Mouse (Mus musculus) 416B (cell line): Measurements from ENCODE around the gene Cdc37.

Experiments
- DNase-seq: peaks from one replicate; pipeline ENCODE4 v3.0.0; 2011; ENCODE audit warnings: low read depth

Cdc37 gene

DNA sequence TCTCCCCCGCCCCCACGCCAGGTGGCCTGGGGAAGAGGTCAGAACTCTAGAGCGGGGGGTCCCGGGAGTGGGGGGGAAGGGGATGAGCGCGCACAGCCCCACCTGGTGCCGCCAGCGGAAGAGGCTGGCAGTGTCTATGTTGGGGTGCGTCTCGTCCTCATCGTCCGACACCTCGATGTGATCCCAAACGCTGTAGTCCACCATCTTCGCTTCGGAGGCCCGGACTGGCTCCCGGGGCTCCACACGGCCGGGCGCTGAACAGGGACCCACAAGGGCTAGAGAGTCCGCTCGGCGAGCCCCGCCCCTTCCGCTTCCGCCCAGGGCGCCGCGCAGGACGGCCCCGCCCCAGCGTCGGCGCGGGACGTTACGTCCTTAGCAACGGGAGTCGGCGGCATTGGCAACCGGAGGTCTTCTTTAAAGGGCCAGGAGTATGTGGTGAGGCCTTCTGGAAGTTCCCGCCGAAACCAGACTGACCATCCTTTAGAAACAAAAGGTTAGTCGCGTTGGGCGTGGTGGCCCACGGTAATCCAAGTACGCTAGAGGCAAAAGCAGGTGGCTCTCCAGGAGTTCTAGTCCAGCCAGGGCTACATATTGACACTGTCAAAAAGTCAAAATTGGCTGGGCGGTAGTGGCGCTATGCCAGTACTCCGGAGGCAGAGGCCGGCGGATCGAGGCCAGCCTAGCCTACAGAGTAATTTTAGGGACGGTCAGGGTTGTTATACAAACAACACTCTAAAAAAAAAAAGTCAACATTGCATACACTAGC, at the start of gene Cdc37:
Cdc37 (minus strand) TSS at position 329 of the 766 bp plus-strand sequence.
- peak; percentile 94 for DNase-seq

DNA sequence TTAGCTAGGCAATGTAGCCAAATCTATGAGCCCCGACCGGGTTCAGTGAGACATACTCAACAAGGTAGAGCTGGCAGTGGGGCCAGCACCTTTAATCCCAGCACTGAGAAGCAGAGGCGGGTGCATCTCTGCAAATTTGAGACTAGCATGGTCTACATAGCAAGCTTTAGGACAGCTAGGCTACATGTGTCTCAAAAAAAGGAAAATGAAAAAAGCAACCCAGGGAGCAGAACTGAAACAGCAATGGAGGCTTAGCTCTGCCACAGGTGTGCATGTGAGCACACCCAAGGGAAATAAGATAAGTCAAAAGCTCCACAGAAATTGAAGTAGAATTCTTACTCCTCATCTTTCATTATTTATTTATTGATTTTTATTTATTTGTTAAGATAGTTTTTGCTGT, 49.2 kb upstream of the Cdc37 start:
- DNase-seq: no peak

DNA sequence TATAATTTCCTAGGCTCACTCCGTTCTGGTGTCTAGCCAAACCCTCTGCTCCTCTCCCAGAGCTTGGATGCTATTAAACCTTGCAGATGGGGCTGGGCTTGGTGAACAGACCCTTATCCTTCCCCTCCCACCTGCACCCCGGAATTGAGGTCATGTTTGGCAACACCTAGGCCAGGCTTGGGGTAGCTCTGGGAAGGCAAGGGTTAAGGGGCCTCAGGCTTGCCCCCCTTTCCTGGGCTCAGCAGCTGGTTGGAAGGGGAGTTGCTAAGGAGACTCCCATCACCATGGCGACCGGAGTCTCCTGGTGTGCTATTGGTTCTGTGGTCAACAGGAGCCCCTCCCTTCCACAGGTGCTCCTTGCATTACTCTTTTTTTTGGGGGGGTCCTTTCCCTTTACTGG, 48.2 kb upstream of the Cdc37 start:
- DNase-seq: no peak

DNA sequence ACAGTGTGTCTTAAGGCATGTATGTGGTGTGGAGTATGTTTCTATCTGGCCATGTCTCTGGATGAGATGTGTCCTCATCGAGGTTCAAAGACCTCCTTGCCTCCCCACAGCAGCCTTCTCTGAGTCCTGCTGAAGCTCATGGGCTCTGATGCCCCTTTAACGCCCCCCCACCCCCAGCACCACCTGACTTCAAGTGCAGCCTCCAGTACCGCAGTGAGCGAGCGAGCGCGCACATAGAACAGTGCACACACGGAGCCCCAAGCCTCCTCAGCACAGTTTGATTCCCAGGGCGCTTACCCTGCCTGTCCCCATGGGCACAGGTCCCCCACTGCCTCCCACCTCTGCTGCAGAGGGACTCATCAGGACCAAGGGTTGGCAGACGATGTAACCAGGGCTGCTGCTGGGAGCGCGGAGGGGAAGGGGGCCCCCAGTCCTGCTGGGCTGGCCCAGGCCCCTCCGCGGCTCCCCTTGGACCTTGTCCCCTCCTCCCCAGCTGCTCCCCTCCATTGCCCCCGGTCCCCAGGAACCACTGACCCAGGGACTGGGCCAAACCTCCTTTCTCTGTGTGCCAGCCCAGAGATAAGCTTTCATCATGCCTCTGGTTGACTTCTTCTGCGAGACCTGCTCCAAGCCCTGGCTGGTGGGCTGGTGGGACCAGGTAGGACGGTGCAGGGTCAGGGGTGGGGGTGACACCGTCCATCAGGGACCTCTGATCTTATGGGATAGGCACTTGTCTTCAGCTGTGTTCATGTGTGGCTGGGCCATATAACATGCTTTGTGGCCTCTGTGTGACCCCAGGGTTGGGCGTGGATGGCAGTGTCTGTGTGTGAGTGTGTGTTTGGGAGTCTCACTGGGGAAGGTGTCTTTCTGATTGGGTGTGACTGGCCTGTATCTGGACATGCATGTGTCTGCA, 47.0 kb upstream of the Cdc37 start:
- DNase-seq: no peak

DNA sequence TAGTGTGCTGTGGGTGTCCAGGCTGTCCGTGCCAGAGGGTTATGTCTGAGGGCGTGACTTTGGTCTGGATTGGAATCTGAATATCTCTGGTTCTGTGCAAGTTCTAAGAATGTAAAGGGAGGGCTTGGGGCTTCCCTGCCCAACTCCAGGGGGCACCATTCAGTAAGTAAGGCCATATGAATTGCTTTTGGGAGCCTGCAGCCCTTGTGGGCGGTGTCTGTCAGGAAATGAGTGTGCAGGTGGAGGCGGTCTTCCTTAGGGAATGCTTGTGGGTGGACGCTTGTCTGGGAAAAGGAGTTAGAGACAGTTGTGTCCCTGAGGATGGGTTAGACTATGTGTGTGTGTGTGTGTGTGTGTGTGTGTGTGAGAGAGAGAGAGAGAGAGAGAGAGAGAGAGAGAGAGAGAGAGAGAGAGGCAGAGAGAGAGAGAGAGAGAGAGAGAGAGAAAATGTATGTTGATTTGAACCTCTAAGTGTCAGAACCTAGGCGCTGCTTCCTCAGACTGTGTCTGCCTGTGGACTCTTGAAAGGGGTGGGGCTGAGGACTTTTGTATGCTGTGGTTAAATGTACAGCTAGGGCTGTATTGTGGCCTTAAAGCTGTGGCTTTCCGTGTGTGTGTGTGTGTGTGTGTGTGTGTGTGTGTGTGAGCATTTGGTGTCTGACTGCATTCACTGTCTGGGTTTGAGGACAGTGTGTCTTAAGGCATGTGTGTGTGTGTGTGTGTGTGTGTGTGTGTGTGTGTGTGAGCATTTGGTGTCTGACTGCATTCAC, 46.1 kb upstream of the Cdc37 start:
- DNase-seq: peak; percentile 59

DNA sequence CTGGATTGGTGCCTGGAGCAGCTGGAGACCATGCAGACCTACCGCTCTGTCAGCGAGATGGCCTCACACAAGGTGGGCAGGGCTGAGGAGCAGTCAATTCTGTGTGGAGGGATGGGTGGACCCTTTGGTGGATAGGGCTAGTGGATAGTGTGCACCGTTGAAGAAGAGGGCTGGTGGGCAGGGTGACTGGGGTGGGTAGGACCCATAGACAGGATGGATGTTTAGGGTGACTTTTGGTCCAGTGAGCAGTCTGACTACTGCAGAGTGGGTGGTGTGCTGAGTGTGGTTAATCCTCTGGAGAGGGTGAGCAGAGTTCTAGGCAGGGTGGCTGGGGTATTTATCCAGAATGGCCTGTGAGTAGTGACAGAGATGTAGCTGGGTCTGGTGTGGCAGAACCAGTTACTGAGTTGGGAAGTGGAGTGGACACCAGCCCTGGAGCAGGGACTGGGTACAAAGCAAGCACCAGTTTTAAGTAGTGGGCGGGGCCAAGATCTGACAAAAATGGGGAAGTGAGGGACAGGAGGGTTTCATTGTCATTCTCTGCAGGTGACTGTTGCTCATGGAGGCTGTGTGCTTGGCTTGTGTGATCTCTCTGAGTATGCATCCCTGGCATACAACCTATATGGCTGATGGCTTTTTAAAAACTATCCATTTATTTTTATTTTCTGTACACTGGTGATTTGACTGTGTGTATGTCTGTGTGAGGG, 45.2 kb upstream of the Cdc37 start:
- peak; percentile 51 for DNase-seq

DNA sequence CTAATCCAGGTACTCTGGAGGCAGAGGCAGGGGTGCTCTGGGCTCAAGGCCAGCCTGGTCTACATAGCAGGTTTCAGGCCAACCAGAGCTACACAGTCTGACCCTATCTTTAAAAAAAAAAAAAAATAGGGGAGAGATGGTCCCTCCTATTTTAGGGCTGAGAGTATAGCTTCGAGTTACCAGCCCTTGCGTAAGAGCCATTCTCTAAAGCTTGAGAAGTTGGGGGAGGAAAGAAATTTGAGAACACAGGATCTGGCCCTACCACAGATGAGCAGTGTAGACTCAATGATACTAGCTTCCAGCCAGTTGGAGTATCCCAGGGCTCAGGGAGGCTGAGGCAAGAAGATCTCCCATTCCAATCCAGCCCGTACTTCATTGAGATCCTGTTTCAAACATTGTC, 44.0 kb upstream of the Cdc37 start:
- peak; percentile 83 for DNase-seq

DNA sequence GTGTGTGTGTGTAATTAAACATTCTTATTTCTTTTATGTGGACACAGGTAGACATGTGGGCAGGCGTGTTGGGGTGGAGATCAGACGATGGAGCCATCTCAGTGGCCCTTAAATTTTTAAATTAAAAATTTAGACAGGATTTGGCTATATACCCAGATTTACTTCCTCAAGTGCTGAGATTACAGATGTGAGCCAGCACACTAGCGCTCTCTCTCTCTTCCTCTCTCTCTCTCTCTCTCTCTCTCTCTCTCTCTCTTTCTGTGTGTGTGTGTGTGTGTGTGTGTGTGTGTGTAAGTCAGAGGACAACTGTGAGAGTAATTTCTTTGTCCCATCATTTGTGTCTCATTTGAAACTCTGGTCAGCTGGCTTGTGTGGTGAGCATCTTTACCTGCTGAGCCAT, 40.9 kb upstream of the Cdc37 start:
- no peak for DNase-seq

DNA sequence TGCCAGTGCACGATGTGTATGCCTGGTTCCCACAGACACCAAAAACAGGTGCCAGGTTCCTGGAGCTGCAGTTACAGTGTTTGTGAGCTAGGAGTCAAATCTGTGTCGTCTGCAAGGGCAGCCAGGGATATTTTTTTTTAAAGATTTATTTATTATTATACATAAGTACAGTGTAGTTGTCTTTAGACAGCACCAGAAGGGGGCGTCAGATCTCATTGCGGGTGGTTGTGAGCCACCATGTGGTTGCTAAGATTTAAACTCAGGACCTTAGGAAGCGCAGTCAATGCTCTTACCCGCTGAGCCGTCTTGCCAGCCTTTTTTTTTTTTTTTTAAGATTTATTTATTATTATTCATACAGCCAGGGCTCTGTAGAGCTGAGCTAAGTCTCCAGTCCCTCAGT, 40.1 kb upstream of the Cdc37 start:
- DNase-seq: peak; percentile 74

DNA sequence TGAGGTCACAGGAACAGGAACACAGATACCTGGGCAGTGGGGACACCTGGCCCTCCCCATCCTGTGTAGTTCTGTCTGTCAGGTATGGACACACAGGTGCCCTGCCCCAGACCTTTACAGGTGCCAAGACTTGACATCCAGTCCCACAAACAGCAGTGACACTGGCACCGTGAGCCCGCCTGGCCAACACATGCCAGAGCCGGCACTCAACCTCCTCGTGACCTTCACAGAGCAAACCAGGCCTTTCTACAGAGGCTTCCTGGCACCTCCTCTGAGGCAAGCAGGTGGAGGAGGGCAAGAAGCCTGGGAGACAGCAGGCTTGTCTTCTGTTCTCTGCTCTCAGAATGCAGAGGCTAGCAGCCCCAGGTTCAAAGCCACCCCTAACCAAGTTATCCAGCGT, 35.7 kb upstream of the Cdc37 start:
- DNase-seq: no peak

DNA sequence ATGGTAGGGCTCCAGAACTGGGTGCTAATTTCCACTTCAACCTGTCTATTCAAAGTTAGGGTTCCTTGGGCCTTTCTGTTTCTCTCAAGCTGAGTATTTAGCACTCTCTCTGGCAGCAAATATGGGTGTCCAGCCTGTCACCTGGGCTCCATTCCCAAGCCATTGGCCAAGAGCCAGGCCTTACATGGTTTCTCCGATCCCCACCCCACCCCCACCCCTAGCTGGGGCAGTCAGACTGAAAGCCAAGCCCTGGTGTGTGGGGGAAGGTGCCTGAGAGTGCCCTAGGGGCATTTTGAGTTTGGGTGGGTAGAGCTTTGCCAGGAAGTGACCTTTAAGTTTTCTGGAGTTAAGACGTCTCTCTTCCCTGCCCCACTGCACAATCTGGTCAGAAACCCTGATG, 35.0 kb upstream of the Cdc37 start:
- no peak for DNase-seq

DNA sequence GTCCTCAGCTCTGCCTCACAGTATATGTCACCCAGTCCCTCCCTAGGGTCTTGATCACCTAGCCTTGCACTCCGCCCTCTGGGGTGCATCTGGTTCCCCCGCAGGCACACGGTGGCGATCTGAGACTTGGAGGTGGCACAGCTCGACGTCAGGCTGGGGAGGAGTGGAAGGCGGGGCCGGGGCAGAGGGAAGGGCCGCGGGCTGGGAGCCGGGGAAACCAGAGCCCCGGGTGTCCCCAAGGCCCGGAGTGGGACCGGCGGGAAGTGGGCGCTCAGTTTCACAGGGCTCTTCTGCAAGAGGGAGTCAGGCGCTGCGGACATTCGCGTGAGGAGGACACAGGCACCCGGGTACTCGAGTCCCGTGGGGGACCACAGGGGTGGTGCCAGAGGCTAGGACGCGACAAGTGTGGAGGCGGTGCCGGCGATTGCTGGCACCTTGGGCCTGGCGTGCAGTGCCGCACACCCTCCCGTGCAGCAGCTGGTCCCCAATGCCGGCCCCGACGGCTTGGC, 34.2 kb upstream of the Cdc37 start:
- peak; percentile 83 for DNase-seq

DNA sequence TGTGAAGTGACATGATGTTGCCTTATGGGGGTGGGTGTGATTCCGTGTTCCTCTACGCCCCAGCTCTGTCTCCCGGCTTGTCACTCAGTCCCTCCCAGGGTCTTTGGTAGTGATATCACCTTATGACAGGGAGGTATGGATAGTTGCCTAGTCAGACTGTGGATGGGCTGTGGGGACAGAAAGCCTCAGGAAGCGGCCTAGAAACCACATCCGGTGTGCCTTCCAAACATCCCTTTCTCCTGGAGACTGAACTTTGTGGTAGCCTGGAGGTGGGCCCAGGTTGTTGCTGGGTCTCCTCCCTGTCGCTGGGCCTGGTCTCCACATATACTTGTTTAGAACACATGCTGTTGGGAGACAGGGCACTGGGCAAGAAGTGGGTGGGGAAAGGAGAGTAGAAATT, 33.6 kb upstream of the Cdc37 start:
- DNase-seq: peak; percentile 80

DNA sequence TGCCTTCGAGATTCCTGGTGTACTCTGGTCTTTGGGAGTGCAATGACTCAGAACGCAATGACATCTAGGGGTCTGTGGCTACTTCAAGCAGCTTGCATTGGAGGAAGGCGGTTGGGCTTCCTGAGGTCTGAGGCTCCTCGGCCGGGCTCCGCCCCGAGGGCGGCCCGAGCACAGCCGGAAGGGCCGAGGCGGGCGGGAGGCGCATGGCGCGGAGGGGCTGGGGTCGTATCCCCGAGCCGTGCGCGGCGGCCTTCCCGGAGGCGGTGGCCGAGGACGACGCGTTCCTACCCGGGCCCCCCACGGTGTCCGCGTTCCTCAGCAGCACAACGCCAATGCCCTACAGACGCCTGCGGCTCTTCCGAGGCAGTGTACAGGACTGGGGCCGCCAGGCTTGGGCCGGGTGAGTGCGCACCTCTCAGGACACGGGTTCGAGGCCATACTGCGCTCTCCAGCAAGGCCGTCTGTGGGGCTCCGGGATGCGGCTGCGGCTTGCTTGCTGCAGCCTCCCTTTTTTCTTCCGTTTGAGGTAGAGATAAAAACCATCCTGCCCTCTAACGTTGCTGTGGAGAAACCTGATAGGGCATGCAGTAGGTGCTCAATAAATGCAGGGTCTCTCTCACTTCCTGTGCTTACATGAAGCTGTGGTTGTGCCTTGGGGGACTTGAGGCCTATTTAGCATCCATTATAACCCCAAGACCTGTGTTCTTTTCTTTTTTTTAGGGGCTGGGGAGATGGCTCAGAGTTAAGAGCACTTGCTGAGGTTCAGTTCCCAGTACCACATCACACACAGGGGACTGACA, 31.8 kb upstream of the Cdc37 start:
- peak; percentile 90 for DNase-seq

DNA sequence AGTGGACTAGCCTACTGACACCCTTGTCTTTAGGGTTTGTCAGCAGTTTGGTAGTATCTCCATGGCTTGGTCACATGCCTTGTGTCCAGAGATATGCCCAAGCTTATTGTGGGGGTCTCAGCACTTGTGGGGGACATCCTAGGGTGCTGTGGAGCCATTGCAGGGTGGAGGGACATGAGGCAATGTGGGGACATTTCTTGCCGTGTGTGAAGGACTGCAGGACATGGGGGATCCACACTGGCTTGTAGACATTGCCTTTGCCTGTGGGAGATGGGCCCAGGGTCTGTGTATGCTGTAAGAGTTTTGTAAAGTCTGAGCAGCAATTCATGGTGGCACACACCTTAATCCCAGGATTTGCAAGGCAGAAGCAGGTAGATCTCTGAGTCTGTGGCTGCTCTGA, 31.1 kb upstream of the Cdc37 start:
- DNase-seq: no peak

DNA sequence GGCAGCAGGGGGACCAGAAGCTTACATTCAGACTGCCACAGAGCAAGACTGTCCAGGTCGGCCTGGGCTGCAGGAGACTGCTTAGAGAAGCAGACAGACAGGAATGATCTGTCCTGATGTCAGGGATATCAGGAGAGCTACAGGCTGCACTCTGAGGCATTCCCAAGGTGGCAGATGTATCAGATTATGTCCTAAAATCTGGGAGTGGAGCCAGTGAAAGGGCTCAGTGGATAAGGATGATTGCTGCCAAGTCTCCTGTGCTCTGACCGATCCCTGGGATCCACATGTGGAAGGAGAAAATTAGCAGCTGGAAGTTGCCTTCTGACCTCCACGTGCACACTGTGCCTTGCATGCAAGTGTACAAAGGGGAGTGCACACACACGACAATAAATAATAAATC, 30.6 kb upstream of the Cdc37 start:
- no peak for DNase-seq

DNA sequence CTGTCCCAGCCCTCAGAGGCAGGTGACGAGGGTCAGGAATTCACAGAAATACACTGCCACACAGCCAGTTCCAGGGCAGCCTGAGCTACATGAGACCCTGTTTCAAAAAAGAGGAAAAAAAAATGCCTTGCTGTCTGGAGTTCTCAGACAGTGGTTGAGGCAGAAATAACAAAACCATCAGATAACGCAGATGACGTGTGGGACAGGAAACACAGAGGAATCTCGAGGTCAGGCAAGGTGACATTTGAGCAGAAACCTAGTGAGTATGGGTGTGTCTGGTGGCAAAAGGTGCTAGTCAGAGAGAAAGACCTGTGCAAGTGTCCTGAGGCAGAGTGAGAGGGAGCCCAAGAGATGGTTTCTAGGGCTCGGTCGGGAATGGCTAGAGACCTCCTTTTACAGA, 22.6 kb upstream of the Cdc37 start:
- no peak for DNase-seq

DNA sequence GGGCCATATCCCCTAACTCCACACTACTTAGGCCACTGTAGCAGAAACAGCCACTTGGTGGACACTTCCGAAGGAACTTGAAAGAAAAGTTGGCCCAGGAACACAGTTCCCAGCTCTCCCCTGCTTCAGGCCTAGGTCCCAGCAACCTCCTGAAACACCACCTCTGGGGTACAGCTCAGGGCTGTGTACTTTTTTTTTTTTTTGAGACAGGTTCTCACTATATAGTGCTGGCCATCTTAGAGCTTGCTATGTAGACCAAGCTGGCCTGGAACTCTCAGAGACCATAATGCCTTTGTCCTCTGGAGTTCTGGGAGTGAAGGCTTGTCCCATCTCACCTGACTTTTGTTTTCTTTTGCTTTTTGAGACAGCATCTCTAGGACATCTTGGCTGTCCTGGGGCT, 19.4 kb upstream of the Cdc37 start:
- no peak for DNase-seq

DNA sequence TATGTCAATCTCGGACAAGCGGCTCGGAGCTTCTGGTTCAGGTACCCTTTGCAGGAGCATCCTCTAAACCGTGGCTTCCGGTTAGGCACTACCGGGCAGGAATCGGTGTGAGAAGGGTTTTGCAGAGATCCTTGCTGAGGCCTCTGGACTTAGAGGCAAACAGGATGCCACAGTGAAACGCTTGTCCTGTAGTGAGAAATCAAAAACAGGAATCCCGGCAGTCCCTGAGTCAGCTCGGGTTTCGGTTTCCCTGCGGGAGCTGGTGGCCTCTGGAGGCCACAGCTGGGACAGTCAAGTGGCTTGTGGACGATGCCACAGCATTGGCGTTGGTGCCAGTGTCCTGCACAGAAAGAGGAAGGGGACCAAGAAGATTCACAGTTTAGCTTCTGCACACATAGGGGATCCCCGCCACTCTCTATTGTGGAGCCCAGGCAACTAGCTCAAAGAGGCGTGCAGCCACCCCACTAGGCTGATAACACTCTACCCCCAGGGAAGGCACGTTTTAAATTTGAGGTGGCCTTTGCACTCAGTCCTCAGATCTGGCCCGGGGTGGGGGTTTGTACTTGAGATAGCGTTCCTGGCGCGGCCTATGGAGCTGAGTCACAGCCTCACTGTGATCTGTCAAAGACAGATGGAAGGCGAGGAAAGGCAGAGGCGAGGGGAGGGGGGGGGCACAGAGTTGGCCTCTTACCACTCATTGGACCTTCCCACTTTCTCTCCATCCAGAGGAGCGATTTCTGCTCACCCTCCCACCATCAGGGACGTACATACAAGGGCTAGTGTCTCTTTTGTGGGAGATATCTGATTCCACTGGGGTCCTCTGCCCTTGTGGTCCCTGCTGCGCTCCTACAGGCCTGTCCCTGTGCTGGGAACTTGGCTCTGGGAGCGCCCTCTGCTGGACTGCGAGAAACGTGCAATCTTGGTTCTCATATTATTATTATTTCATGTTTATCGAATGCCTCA, 18.7 kb upstream of the Cdc37 start:
- peak; percentile 89 for DNase-seq
